Mouse (Mus musculus) urinary bladder, postnatal 14 days (tissue): Measurements from ENCODE around the gene Ptprr.
A peak's percentile ranks its signal among the peaks of the same experiment; 100 is the strongest.

ENCODE experiments used
- DNase-seq: peaks from one replicate; pipeline ENCODE4 v3.0.0; 2021; ENCODE audit warnings: low spot score

Ptprr gene

GRCm38 (mm10) chr10:116196596-116197415 lies 178.8 kb downstream of the Ptprr start:
- DNase-seq = no peak

GRCm38 (mm10) chr10:116197416-116197939 lies 179.5 kb downstream of the Ptprr start:
- no peak for DNase-seq

DNA sequence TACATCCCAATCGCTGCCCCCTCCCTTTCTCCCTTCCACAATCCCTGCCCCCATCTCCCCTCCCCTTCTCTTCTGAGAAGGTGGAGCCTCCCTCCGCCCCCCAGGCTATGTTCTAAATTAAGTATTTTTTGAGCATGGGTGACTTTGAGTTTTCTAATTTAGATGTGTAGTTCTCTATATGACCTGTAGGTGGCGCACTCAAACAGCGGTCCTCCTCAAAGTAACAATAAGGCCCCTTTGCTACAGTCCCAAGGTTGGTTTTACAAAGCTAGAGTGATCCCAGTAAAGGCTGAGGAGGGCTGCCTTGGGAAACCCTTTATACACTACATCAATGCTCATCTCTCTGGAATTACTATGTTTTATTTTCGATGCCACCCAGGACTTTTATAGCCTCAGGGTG lies 181.0 kb downstream of the Ptprr start:
- no peak for DNase-seq

DNA sequence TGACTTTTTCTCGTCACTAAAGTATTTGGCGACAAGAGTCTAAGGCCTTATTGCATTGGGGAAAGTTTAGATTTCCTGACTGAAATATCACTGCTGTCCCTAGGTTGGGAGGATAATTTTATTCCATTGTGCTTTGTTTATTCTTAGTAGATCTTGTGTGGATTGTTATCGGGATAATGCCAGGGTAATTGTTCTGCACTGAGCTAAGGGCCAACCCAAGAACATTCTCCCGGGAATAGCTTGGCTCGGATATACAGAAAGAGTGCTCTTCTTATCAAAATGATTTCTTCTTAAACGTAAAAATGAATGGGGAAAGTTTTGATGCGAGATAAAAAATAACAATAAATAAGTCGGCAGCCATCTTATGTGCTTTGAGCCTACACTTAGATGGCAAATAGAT lies 183.5 kb downstream of the Ptprr start:
- DNase-seq = no peak

- no peak for DNase-seq
Measured at GRCm38 (mm10) chr10:116205580-116206358, 187.8 kb downstream of the Ptprr start.

- DNase-seq = no peak
Measured at GRCm38 (mm10) chr10:116206449-116206848, 188.4 kb downstream of the Ptprr start.

GRCm38 (mm10) chr10:116207987-116208726 lies 190.1 kb downstream of the Ptprr start:
- DNase-seq = no peak

GRCm38 (mm10) chr10:116208727-116209115 lies 190.7 kb downstream of the Ptprr start:
- no peak for DNase-seq

- no peak for DNase-seq
Measured at GRCm38 (mm10) chr10:116212127-116212526, 194.1 kb downstream of the Ptprr start.

- no peak for DNase-seq
Measured at GRCm38 (mm10) chr10:116220336-116221118, 202.5 kb downstream of the Ptprr start.

DNA sequence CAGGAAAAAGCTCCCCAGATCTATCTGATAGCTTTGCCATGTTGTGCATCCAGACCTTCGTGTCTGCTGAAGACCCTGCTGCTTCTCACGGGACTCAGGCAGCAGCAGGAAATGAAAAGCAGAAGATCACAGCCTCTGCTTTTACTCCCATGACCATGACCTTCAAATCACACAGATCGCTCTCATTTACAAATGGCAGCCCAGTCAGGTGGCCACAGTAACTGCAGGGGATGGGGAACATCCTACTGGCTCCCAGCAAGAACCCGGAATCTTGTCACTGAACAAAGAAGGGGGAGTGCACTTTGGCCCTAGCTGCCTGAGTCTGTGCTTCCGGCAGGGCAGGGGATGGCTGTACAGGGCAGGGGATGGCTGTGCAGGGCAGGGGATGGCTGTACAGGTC lies 217.3 kb downstream of the Ptprr start:
- no peak for DNase-seq

DNA sequence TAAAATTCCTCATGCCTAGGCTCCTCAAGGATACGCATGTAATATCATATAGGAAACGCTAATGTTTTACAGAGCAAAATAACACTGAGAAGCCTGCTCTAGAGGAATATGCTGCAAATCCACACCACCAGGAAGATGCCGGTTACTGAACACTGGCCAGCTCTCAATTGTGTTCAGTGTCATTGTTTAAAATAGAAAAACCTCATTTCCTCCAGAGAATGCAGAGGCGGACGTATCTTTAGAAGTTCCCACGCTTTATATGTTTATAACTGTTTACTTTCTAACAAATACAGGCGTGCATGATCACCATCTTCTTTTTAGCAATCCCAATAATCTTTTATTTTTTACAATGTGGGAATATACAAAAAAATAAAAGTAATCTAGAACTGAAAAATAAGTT lies 224.2 kb downstream of the Ptprr start:
- DNase-seq = no peak

GRCm38 (mm10) chr10:116243373-116243772 lies 225.4 kb downstream of the Ptprr start:
- no peak for DNase-seq

- DNase-seq = no peak
Measured at GRCm38 (mm10) chr10:116245632-116246031, 227.6 kb downstream of the Ptprr start.

GRCm38 (mm10) chr10:116252668-116253067 lies 234.7 kb downstream of the Ptprr start:
- no peak for DNase-seq

- no peak for DNase-seq
Measured at GRCm38 (mm10) chr10:116253972-116254371, 236.0 kb downstream of the Ptprr start.

GRCm38 (mm10) chr10:116259298-116259697 lies 241.3 kb downstream of the Ptprr start:
- no peak for DNase-seq

DNA sequence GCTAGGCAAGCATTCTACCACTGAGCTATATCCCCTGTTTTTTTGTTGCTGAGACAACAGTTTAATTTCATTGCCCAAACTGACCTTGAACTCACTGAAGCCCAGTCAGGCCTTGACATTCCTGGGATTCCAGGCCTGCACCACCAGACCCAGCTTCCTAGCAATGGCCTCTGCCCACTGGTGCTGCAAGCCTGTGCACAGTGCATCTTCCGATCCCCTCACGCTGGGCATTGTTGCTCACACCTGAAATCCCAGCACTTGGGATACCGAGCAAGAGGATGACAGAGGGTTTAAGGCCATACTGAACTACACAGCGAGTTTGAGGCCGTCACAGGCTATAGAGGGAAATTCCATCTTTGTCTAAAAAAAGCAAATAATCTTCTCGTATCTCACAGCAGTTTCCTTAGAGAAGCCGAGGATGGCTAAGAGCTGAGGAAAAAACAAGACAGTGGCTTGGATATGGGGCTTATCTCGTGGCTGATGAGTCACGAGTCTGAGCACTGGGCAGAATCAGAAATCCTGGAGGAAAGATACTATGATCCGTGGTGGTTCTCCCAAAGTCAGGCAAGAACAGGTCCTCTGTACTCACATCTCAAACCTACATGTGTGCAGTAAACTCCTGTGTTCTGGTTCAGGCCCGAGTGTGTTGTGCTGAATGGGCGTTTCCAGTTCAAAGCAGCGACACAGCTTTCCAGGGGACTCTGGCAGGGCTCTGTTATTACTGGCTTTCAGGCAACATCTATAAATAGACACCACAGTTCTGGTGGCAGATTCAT lies 242.8 kb downstream of the Ptprr start:
- peak; percentile 12 for DNase-seq

- no peak for DNase-seq
Measured at GRCm38 (mm10) chr10:116261559-116261958, 243.5 kb downstream of the Ptprr start.

DNA sequence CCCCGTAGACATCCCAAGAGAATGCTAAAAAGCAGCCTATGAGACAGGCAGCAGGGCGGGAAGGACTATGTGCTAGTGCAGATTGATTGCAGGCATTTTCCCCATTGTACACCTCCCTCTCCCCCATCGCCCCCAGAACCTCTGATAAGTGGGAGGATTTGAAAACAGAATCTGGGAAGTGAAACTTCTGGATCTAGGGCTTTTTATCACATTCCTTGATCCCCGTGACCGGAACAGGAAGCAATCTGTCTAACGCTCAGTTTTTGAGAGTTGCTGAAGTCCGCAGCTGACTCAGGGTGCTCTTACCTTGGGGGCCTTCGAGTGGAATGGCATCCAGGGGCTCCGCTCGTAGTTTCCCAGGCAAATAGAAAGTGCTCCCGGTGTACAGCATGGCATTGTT lies 246.5 kb downstream of the Ptprr start:
- no peak for DNase-seq
